Mouse (Mus musculus) myocyte (in vitro differentiated cells): ENCODE data around the gene Nxn.
A peak's percentile ranks its signal among the peaks of the same experiment; 100 is the strongest.

Experiments
- MYOG ChIP-seq, 3 experiments: IDR thresholded peaks; one replicate each; pipeline ENCODE4 v1.6.1; 2011; ENCODE audit warnings: control low read depth in 2 of 3, low read depth in 2 of 3, mild to moderate bottlenecking in 2 of 3; ENCODE audit not compliant: insufficient read length in 2 of 3, control insufficient read depth in 1 of 3, insufficient read depth in 1 of 3
- POLR2A ChIP-seq: IDR thresholded peaks from one replicate; pipeline ENCODE4 v1.6.1; 2011; ENCODE audit warnings: low read depth, mild to moderate bottlenecking, control low read depth, moderate library complexity; ENCODE audit not compliant: insufficient read length
- POLR2AphosphoS2 ChIP-seq: IDR thresholded peaks from one replicate; pipeline ENCODE4 v1.6.1; 2011; ENCODE audit warnings: low read depth, control low read depth; ENCODE audit not compliant: insufficient read length
- SRF ChIP-seq: IDR thresholded peaks from one replicate; pipeline ENCODE4 v1.6.1; 2011; ENCODE audit warnings: low read depth; ENCODE audit not compliant: control insufficient read depth, insufficient read length

GRCm38 (mm10) chr11:76256129-76256528 lies 142.8 kb downstream of the Nxn start:
- TF ChIP-seq POLR2A, result no peak
- peak in 1 of 3 experiments; percentile 35 for TF ChIP-seq MYOG (IDR thresholded peaks at IDR 0.05; ENCODE audit: control insufficient read depth in 1 of 3, insufficient read depth in 1 of 3, insufficient read length in 2 of 3, low read depth in 2 of 3)
- TF ChIP-seq SRF, result no peak
- no peak for TF ChIP-seq POLR2AphosphoS2
